Mouse (Mus musculus) midbrain, embryonic 11.5 days (tissue): ENCODE results near the gene Sipa1l1. TPM values are rescaled to one million over a fixed set of nuclear protein-coding genes. Genes with fewer than 3 reads are reported as not detected.

ENCODE experiments used
- ATAC-seq: fragments of 200-750 bp; cut with Nextera tagmentation; 2 replicates; pipeline ENCODE4 v1.8.0; 2017; ENCODE audit warnings: moderate TSS enrichment, moderate library complexity; ENCODE audit not compliant: low FRiP score
- DNase-seq: peaks from one replicate; pipeline ENCODE4 v3.0.0; 2015; ENCODE audit warnings: low spot score; ENCODE audit errors: missing footprints
- H3K27ac ChIP-seq: fragments of 300-500 bp; sonication (generic); 2 replicates; pipeline ENCODE4 v1.5.1; 2014; ENCODE audit warnings: low read depth, low read length
- H3K27me3 ChIP-seq: fragments of 300-500 bp; sonication (generic); 2 replicates; pipeline ENCODE4 v1.6.1; 2014; ENCODE audit warnings: mild to moderate bottlenecking, low read length, moderate library complexity, mixed read lengths; ENCODE audit not compliant: control insufficient read depth, insufficient read depth
- H3K36me3 ChIP-seq: fragments of 300-500 bp; sonication (generic); 2 replicates; pipeline ENCODE4 v1.6.1; 2014; ENCODE audit warnings: mild to moderate bottlenecking, low read length, moderate library complexity, mixed read lengths; ENCODE audit not compliant: control insufficient read depth, insufficient read depth
- H3K4me1 ChIP-seq: fragments of 300-500 bp; sonication (generic); 2 replicates; pipeline ENCODE4 v1.6.1; 2014; ENCODE audit warnings: low read length; ENCODE audit not compliant: control insufficient read depth, insufficient read depth
- H3K4me2 ChIP-seq: fragments of 300-500 bp; sonication (generic); 2 replicates; pipeline ENCODE4 v1.6.1; 2014; ENCODE audit warnings: mild to moderate bottlenecking, moderate library complexity
- H3K4me3 ChIP-seq: fragments of 300-500 bp; sonication (generic); 2 replicates; pipeline ENCODE4 v1.5.1; 2014; ENCODE audit warnings: low read depth, low read length
- H3K9ac ChIP-seq: fragments of 300-500 bp; sonication (generic); 2 replicates; pipeline ENCODE4 v1.6.1; 2014; ENCODE audit warnings: low read length
- H3K9me3 ChIP-seq: fragments of 300-500 bp; sonication (generic); 2 replicates; pipeline ENCODE4 v1.6.1; 2016; ENCODE audit warnings: low read length; ENCODE audit not compliant: control insufficient read depth
- WGBS: fragments of 180-500 bp; shearing (Covaris S2); extraction: QIAGEN DNeasy Blood & Tissue Kit; methylation state at CpG from one replicate; pipeline ENCODE4 v1.1.7; 2014; 5-methylcytosine and 5-hydroxymethylcytosine counted together
- polyA plus RNA-seq: library from polyadenylated mRNA; unstranded; fragments of >200 nt; fragmentation: Nextera tagmentation; extraction: Ambion mirVana; gene quantifications from 2 replicates; pipeline ENCODE4 v1.2.1, GENCODE M21; 2014

Gene Sipa1l1
- polyA plus RNA-seq, result 24.1 and 25.6 TPM in 2 replicates

- Histone ChIP-seq H3K9me3 (no peaks in the 10 kb centered on the region), H3K27ac (peak within 1 kb of the TSS; percentile 94), H3K4me3 (peak within 1 kb of the TSS; percentile 91), H3K9ac (peak within 1 kb of the TSS; percentile 95), H3K36me3 (no peaks in the 10 kb centered on the region), H3K27me3 (no peaks in the 10 kb centered on the region), H3K4me2 (peak within 1 kb of the TSS; percentile 94), H3K4me1 (peaks cover 23% of the 10 kb centered on the region)
- DNase-seq (peak; percentile 99), ATAC-seq (peak; percentile 89)
- WGBS, result under 1% methylated on average over 38 of the region's 43 CpGs
These were observed at the start of gene Sipa1l1 for GRCm38 (mm10) chr12:82168820-82169533. Gene Sipa1l1, plus strand, starts transcription at chr12:82169320.

GRCm38 (mm10) chr12:82121947-82122346, 47.2 kb upstream of the Sipa1l1 start:
- Histone ChIP-seq H3K4me2 (no peak overlapping the region), H3K36me3 (no peaks in the 10 kb centered on the region), H3K4me1 (peaks cover 3% of the 10 kb centered on the region; the same call in 1 of the 2 replicates), H3K4me3 (no peak overlapping the region), H3K27ac (no peak overlapping the region), H3K9ac (no peak overlapping the region), H3K27me3 (no peaks in the 10 kb centered on the region), H3K9me3 (no peaks in the 10 kb centered on the region)
- ATAC-seq, result no peak
- 82% methylated on average over 10 of the region's 10 CpGs for WGBS
- no peak for DNase-seq

GRCm38 (mm10) chr12:82122450-82123249, 46.5 kb upstream of the Sipa1l1 start:
- ATAC-seq, result no peak
- Histone ChIP-seq H3K9me3 (no peaks in the 10 kb centered on the region), H3K4me2 (no peak overlapping the region), H3K27me3 (no peaks in the 10 kb centered on the region), H3K4me3 (no peak overlapping the region), H3K27ac (no peak overlapping the region), H3K4me1 (peaks cover 3% of the 10 kb centered on the region; the same call in 1 of the 2 replicates), H3K9ac (no peak overlapping the region), H3K36me3 (no peaks in the 10 kb centered on the region)
- DNase-seq, result no peak
- WGBS, result 31% methylated on average over 22 of the region's 22 CpGs

GRCm38 (mm10) chr12:82126796-82127195, 42.3 kb upstream of the Sipa1l1 start:
- no peaks in the 10 kb centered on the region for H3K36me3 ChIP-seq

GRCm38 (mm10) chr12:82139234-82140166, 29.6 kb upstream of the Sipa1l1 start:
- no peaks in the 10 kb centered on the region for H3K4me1 ChIP-seq
- ATAC-seq (no peak), DNase-seq (no peak)
- WGBS, result 93% methylated on average over 17 of the region's 17 CpGs
- H3K9ac ChIP-seq, result no peak overlapping the region
- no peak overlapping the region for H3K4me3 ChIP-seq
- no peaks in the 10 kb centered on the region for H3K27me3 ChIP-seq
- no peak overlapping the region for H3K27ac ChIP-seq
- H3K4me2 ChIP-seq, result no peak overlapping the region
- no peaks in the 10 kb centered on the region for H3K9me3 ChIP-seq
- H3K36me3 ChIP-seq, result no peaks in the 10 kb centered on the region

More at GRCm38 (mm10) chr12:82126796-82127195, 42.3 kb upstream of the Sipa1l1 start:
- H3K27ac ChIP-seq, result no peak overlapping the region
- DNase-seq, result no peak
- ATAC-seq, result no peak
- H3K4me3 ChIP-seq, result no peak overlapping the region
- no peaks in the 10 kb centered on the region for H3K9me3 ChIP-seq
- no peaks in the 10 kb centered on the region for H3K27me3 ChIP-seq
- peaks cover 3% of the 10 kb centered on the region; the same call in 1 of the 2 replicates for H3K4me1 ChIP-seq
- no peak overlapping the region for H3K9ac ChIP-seq
- no peak overlapping the region for H3K4me2 ChIP-seq
- WGBS, result 65% methylated on average over 3 of the region's 3 CpGs

- 79% methylated on average over 3 of the region's 3 CpGs for WGBS
- no peak for ATAC-seq
These were observed 25.7 kb upstream of the Sipa1l1 start for GRCm38 (mm10) chr12:82143371-82143770.

GRCm38 (mm10) chr12:82145173-82145572, 23.9 kb upstream of the Sipa1l1 start:
- Histone ChIP-seq H3K4me2 (no peak overlapping the region), H3K27ac (no peak overlapping the region), H3K4me1 (peaks cover 19% of the 10 kb centered on the region), H3K4me3 (no peak overlapping the region), H3K36me3 (no peaks in the 10 kb centered on the region), H3K27me3 (no peaks in the 10 kb centered on the region), H3K9me3 (no peaks in the 10 kb centered on the region), H3K9ac (no peak overlapping the region)
- ATAC-seq (no peak), DNase-seq (no peak)

More at GRCm38 (mm10) chr12:82143371-82143770, 25.7 kb upstream of the Sipa1l1 start:
- DNase-seq, result no peak
- Histone ChIP-seq H3K27ac (no peak overlapping the region), H3K4me3 (no peak overlapping the region), H3K36me3 (no peaks in the 10 kb centered on the region), H3K9ac (no peak overlapping the region), H3K4me1 (peaks cover 19% of the 10 kb centered on the region), H3K27me3 (no peaks in the 10 kb centered on the region), H3K4me2 (no peak overlapping the region), H3K9me3 (no peaks in the 10 kb centered on the region)

GRCm38 (mm10) chr12:82147021-82147693, 22.0 kb upstream of the Sipa1l1 start:
- H3K27ac ChIP-seq, result no peak overlapping the region
- H3K4me1 ChIP-seq, result peaks cover 19% of the 10 kb centered on the region
- H3K36me3 ChIP-seq, result no peaks in the 10 kb centered on the region
- no peaks in the 10 kb centered on the region for H3K27me3 ChIP-seq
- 29% methylated on average over 12 of the region's 12 CpGs for WGBS
- DNase-seq, result peak; percentile 89
- no peak overlapping the region for H3K9ac ChIP-seq
- no peak overlapping the region for H3K4me2 ChIP-seq
- peak; percentile 80 for ATAC-seq
- H3K4me3 ChIP-seq, result no peak overlapping the region
- no peaks in the 10 kb centered on the region for H3K9me3 ChIP-seq
